Mouse (Mus musculus) retina, adult 2 months (tissue): ENCODE data around the gene Isg15.

ENCODE experiments used
- DNase-seq: peaks from one replicate; pipeline ENCODE4 v3.0.0-alpha.2; 2012; ENCODE audit warnings: low read depth, low spot score

The Isg15 gene

GRCm38 (mm10) chr4:156203001-156203412 is 2.4 kb upstream of the Isg15 start, which contains the start of gene AW011738:
AW011738 (plus strand) TSS chr4:156203304.
- no peak for DNase-seq

- no peak for DNase-seq
Measured at GRCm38 (mm10) chr4:156202462-156202893, 1.9 kb upstream of the Isg15 start.

- no peak for DNase-seq
Measured at GRCm38 (mm10) chr4:156197829-156198205, 2.8 kb downstream of the Isg15 start.

- no peak for DNase-seq
Measured at GRCm38 (mm10) chr4:156197131-156197828, 3.3 kb downstream of the Isg15 start, which contains the start of gene Agrn. Agrn (minus strand) TSS chr4:156197488.

GRCm38 (mm10) chr4:156195927-156196870 is 4.4 kb downstream of the Isg15 start:
- DNase-seq: no peak

- no peak for DNase-seq
Measured at GRCm38 (mm10) chr4:156194346-156194745, 6.3 kb downstream of the Isg15 start.

GRCm38 (mm10) chr4:156193906-156194305 is 6.7 kb downstream of the Isg15 start:
- DNase-seq: no peak

GRCm38 (mm10) chr4:156193200-156193590 is 7.4 kb downstream of the Isg15 start:
- no peak for DNase-seq

GRCm38 (mm10) chr4:156192421-156193199 is 8.0 kb downstream of the Isg15 start:
- no peak for DNase-seq

- DNase-seq: no peak
Measured at GRCm38 (mm10) chr4:156188811-156189323, 11.8 kb downstream of the Isg15 start.

- no peak for DNase-seq
Measured at GRCm38 (mm10) chr4:156188162-156188810, 12.3 kb downstream of the Isg15 start.

GRCm38 (mm10) chr4:156185950-156186850 is 14.4 kb downstream of the Isg15 start:
- no peak for DNase-seq

GRCm38 (mm10) chr4:156185456-156185949 is 15.1 kb downstream of the Isg15 start:
- DNase-seq: no peak

GRCm38 (mm10) chr4:156184291-156184954 is 16.2 kb downstream of the Isg15 start:
- DNase-seq: no peak

- no peak for DNase-seq
Measured at GRCm38 (mm10) chr4:156183747-156184146, 16.9 kb downstream of the Isg15 start.

- no peak for DNase-seq
Measured at GRCm38 (mm10) chr4:156177630-156178029, 23.0 kb downstream of the Isg15 start.

- DNase-seq: no peak
Measured at GRCm38 (mm10) chr4:156171828-156172227, 28.8 kb downstream of the Isg15 start.

- no peak for DNase-seq
Measured at GRCm38 (mm10) chr4:156169129-156169528, 31.5 kb downstream of the Isg15 start.

- DNase-seq: no peak
Measured at GRCm38 (mm10) chr4:156168611-156169010, 32.0 kb downstream of the Isg15 start.
